Mouse (Mus musculus): ENCODE measurements around the gene Gm14685. TPM values are rescaled to one million over a fixed set of nuclear protein-coding genes. Genes with fewer than 3 reads are reported as not detected.

Gene Gm14685
- polyA plus RNA-seq, 1 experiment from 2014 or later: not detected

Other genes with a start within 250 kb of the Gm14685 start
- gene Cetn2, start 198.6 kb upstream of the Gm14685 start, polyA plus RNA-seq (2014; fragmentation: Nextera tagmentation; extraction: Ambion mirVana): 109 and 122 TPM in 2 replicates
- gene Nsdhl, start 198.5 kb upstream of the Gm14685 start, polyA plus RNA-seq (2014; fragmentation: Nextera tagmentation; extraction: Ambion mirVana): 43.8 and 46.9 TPM in 2 replicates
- 3.9 and 4.0 TPM in 2 replicates for gene Zfp185, start 129.7 kb upstream of the Gm14685 start, polyA plus RNA-seq (2014; fragmentation: Nextera tagmentation; extraction: Ambion mirVana)
- gene Pnma5, start 79.9 kb upstream of the Gm14685 start, polyA plus RNA-seq (2014; fragmentation: Nextera tagmentation; extraction: Ambion mirVana): 0.08 TPM in 1 of 2 replicates, not detected in the other
- gene Pnma3, start 52.3 kb upstream of the Gm14685 start, polyA plus RNA-seq (2014; fragmentation: Nextera tagmentation; extraction: Ambion mirVana): 0.29 and 0.33 TPM in 2 replicates
- 0.36 TPM in 1 of 2 replicates, not detected in the other for gene Xlr4a, start 34.6 kb upstream of the Gm14685 start, polyA plus RNA-seq (2014; fragmentation: Nextera tagmentation; extraction: Ambion mirVana)
- gene Xlr3a, start 20.0 kb upstream of the Gm14685 start, polyA plus RNA-seq (2014; fragmentation: Nextera tagmentation; extraction: Ambion mirVana): 2.3 and 3.6 TPM in 2 replicates
- not detected in 2 replicates for gene Xlr5b, start 31.7 kb downstream of the Gm14685 start, polyA plus RNA-seq (2014; fragmentation: Nextera tagmentation; extraction: Ambion mirVana)
- gene DXBay18, start 32.4 kb downstream of the Gm14685 start, polyA plus RNA-seq (2014; fragmentation: Nextera tagmentation; extraction: Ambion mirVana): 0.16 TPM in 1 of 2 replicates, not detected in the other
- gene Spin2d, start 59.9 kb downstream of the Gm14685 start, polyA plus RNA-seq (2014; fragmentation: Nextera tagmentation; extraction: Ambion mirVana): not detected in 2 replicates
- 11.5 and 12.8 TPM in 2 replicates for gene Xlr3b, start 75.2 kb downstream of the Gm14685 start, polyA plus RNA-seq (2014; fragmentation: Nextera tagmentation; extraction: Ambion mirVana)
- gene Xlr4b, start 97.3 kb downstream of the Gm14685 start, polyA plus RNA-seq (2014; fragmentation: Nextera tagmentation; extraction: Ambion mirVana): 0.32 and 0.41 TPM in 2 replicates
- gene F8a, start 111.2 kb downstream of the Gm14685 start, polyA plus RNA-seq (2014; fragmentation: Nextera tagmentation; extraction: Ambion mirVana): 16.4 and 17.4 TPM in 2 replicates
- gene Xlr4c, start 126.1 kb downstream of the Gm14685 start, polyA plus RNA-seq (2014; fragmentation: Nextera tagmentation; extraction: Ambion mirVana): not detected in 2 replicates
- gene Xlr3c, start 148.3 kb downstream of the Gm14685 start, polyA plus RNA-seq (2014; fragmentation: Nextera tagmentation; extraction: Ambion mirVana): 0.29 TPM in 1 of 2 replicates, not detected in the other
- gene Xlr5a, start 175.9 kb downstream of the Gm14685 start, polyA plus RNA-seq (2014; fragmentation: Nextera tagmentation; extraction: Ambion mirVana): not detected in 2 replicates
- not detected in 2 replicates for gene Xlr5c, start 175.9 kb downstream of the Gm14685 start, polyA plus RNA-seq (2014; fragmentation: Nextera tagmentation; extraction: Ambion mirVana)
- not detected in 2 replicates for gene Gm45015, start 219.8 kb downstream of the Gm14685 start, polyA plus RNA-seq (2014; fragmentation: Nextera tagmentation; extraction: Ambion mirVana)
- 16.9 and 21.0 TPM in 2 replicates for gene Zfp275, start 225.6 kb downstream of the Gm14685 start, polyA plus RNA-seq (2014; fragmentation: Nextera tagmentation; extraction: Ambion mirVana)

Data from forebrain, embryonic 11.5 days (tissue).